Mouse (Mus musculus) lung, postnatal 0 days (tissue): ENCODE measurements around the gene Cracr2b.

ENCODE experiments used
- CTCF ChIP-seq: IDR thresholded peaks from 2 replicates; pipeline ENCODE4 v1.5.1; 2016; ENCODE audit warnings: antibody characterized with exemption, mild to moderate bottlenecking
- EP300 ChIP-seq: IDR thresholded peaks from 2 replicates; pipeline ENCODE4 v1.6.1; 2016; ENCODE audit warnings: antibody characterized with exemption, mild to moderate bottlenecking, control low read depth

- TF ChIP-seq EP300 (no peak), CTCF (no peak)
Measured at GRCm38 (mm10) chr7:141510681-141511191, 49.8 kb downstream of the Cracr2b start.
